Mouse (Mus musculus) skeletal muscle tissue, adult 2 months (tissue): ENCODE results near the gene Gstp2.
A peak's percentile ranks its signal among the peaks of the same experiment; 100 is the strongest.
"Not testable (repeated sequence)": the region's sequence is repeated elsewhere in the genome, so short reads cannot be mapped to it uniquely, and the experiment has no call there.

ENCODE experiments used
- DNase-seq: peaks from one replicate; pipeline ENCODE4 v3.0.0-alpha.2; 2012; ENCODE audit warnings: low read depth, low spot score

Gene Gstp2

GRCm38 (mm10) chr19:4070311-4070710 lies 24.5 kb upstream of the Gstp2 start:
- DNase-seq: no peak

GRCm38 (mm10) chr19:4068717-4069410 lies 23.0 kb upstream of the Gstp2 start:
- DNase-seq: no peak

DNA sequence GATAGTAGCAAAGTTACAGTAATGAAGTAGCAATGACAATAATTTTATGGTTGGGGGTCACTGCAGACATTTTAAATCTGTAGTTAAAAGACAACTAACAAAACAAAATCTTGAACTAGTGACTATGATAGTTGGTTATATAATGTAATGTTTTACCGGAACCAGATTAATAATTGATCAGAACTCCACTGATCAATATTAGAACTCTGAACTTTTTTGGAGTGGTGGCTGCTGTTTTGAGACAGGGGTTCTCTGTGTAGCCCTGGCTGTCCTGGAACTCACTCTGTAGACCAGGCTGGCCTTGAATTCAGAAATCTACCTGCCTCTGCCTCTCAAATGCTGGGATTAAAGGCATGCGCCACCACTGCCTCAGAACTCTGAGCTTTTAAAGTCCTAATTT lies 22.4 kb upstream of the Gstp2 start:
- not testable (repeated sequence) for DNase-seq

- no peak for DNase-seq
These were observed 21.1 kb upstream of the Gstp2 start for GRCm38 (mm10) chr19:4066877-4067276.

GRCm38 (mm10) chr19:4066280-4066679 lies 20.5 kb upstream of the Gstp2 start:
- no peak for DNase-seq

GRCm38 (mm10) chr19:4064501-4064900 lies 18.7 kb upstream of the Gstp2 start:
- DNase-seq: not testable (repeated sequence)

- not testable (repeated sequence) for DNase-seq
These were observed 17.5 kb upstream of the Gstp2 start for GRCm38 (mm10) chr19:4063357-4063756.

GRCm38 (mm10) chr19:4060899-4061465 lies 15.2 kb upstream of the Gstp2 start:
- DNase-seq: no peak

DNA sequence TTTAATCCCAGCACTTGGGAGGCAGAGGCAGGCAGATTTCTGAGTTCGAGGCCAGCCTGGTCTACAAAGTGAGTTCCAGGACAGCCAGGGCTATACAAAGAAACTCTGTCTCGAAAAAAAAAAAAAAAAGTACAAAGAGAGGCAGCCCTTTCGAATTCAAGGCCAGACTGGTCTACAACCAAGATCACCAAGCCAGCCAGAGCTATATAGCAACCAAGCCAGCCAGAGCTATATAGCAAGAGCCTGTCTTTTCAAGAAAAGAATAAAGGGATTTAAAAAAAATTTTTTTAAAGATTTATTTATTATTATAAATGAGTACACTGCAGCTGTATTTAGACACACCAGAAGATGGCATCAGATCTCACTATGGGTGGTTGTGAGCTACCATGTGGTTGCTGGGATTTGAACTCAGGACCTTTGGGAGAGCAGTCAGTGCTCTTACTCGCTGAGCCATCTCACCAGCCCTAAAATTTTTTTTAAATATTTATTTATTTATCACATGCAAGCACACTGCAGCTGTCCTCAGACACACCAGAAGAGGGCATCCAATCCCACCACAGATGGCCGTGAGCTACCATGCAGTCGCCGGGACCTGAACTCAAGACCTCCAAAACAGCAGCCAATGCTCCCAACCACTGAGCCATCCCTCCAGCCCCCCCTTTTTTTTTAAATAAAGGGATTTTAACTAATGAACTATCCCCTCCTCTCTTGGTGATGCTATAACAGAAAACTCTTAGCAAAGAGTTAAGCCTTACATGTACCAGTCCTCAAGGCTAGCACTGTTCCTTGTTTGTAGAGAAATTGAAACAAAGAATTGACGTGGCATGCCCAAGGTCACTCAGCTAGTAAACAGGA lies 14.4 kb upstream of the Gstp2 start:
- not testable (repeated sequence) for DNase-seq

DNA sequence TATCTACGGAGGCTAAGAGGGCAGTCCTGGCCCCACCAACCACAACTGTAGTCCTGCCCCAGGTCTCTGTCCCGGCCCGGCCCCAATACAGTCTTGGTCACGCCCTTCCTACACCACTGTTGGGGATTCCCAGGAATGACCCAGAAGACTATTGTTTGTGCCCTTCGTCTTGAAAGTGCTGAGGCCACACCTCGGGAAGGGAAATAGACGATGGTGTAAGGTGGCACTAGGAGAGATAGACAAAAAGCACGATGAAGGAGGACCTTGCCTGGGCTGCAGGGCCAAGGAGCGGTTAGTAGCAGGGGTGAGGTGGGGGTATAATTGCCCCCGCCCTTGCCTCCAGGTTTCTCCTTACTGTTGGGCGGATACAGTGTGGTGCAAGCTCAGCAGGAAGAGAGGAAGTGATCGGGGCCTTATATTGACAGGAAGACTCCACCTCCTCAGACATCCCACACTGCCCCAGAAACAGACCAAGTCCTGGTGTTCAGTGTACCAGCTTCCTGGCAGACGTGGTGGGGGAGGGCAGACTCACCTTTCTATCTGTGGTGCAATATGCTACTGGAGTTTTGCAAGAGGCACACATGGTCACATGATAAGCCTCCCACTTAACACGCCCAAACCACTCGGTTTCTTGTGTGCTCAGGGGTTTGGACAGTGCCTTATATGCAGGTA lies 13.4 kb upstream of the Gstp2 start, which contains the start of gene Gstp3:
TSS of gene Gstp3 (minus strand) at position 501 of the 672 bp plus-strand sequence.
- no peak for DNase-seq

DNA sequence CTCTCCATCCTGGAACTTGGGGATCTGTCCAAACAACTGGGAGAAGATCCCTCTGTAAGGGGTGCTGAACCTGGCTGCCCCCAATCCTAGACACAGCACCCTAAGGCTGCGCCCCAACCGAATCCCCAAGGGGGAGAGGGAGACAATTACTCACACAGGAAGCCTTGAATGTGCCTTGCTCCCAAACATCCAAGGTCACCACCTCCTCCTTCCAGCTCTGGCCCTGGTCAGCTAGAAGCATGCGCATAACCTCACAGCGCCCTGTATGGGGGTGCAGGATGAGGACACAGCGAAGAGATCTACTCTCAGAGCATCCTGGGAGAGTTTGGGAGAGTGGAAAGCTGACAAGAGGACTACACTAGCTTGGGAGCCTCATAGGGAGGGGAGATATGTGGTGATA lies 12.8 kb upstream of the Gstp2 start:
- no peak for DNase-seq

DNA sequence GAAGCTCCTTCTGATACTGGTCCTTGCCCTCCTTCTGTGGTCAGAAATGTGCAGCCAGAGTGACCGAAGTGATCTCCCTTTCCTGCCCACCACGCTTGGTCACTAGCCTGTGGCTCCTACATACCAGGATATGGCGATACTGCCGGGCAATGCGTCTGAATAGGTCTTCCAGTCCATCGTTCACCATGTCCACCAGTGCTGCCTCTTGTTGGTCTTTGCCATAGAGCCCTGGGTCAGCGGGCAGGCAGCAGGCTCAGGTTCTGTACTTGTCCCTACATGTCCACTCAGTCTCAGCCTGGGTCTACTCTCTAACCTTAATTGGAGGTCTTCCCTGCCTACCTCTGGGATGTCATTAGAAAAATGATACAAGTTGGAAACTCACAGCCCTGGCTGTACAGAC lies 12.1 kb upstream of the Gstp2 start:
- no peak for DNase-seq

GRCm38 (mm10) chr19:4057389-4057788 lies 11.6 kb upstream of the Gstp2 start:
- no peak for DNase-seq

DNA sequence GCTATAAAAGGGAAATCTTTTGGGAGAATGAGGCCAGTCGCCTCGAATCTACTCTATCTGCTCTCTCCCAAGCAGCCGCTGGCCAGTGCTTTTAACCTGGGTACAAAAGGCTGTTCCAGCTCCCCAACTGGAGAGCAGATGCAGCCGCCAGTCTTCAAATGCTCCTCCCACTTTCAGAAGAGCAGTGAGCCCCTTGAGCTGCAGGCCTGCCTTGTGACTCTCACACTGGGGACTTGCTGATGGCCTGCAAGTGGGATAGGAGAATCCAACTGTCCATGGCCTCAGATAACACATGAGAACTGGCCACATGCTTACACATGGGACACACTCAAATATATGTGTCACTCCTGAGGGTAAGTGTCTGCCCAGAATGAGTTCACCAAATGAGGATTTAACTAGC lies 10.9 kb upstream of the Gstp2 start:
- no peak for DNase-seq

- no peak for DNase-seq
These were observed 10.3 kb upstream of the Gstp2 start for GRCm38 (mm10) chr19:4055947-4056693.

DNA sequence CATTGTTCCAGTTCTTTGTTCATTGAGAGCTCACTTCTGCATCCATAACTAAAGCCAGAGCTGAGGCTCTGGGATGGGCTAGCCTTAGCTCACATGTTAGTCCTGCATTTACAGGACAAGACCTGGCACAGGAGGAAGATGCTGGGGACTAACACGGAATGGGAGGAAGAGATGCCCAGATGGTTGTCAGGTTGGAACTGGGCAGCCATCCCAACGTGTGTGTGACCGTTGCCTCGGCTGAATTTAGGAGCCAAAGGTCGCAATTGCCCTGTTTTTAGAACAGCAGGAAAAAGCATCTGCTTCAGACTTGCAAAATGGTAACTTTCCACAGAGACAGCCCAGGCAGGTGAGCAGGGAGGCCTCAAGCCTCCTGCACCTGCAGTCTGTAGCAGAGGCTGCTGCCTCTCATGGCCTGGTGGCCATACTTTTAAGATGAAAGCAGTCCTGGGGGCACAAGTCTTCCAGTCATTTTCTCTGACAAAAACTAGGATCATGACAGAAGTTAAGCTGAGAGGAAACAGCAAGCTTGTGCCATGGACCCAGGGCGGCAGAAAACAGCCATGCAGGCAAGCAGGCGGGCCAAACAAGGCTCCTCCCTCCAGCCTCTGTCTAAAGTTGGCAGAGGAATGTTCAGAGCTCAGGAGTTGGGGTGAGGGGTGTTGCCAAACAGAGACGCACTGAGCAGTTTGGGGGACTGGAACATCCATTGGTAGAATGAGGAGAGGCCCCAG lies 9.6 kb upstream of the Gstp2 start:
- no peak for DNase-seq

- no peak for DNase-seq
These were observed 8.8 kb upstream of the Gstp2 start for GRCm38 (mm10) chr19:4054613-4055012.

- DNase-seq: no peak
These were observed 6.8 kb upstream of the Gstp2 start for GRCm38 (mm10) chr19:4052516-4053030.

- peak; percentile 34 for DNase-seq
These were observed 6.1 kb upstream of the Gstp2 start for GRCm38 (mm10) chr19:4051741-4052515.

DNA sequence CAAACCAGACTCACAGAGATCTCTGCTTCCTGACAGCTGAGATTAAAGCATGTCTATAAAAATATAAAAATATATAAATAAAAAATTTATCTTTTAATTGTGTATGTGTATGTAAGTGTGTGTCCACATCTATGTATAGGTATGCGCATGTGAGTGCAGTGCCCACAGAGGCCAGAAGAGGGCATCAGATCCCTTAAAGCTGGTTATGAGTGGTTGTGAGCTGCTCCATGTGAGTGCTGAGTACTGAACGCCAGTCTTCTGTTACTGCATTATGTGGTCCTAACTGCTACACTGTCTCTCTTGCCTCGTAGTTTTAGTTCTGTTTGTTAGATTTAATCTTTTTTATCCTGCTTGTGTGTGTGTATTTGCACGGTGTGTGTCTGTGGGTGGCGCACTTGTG lies 5.2 kb upstream of the Gstp2 start:
- no peak for DNase-seq
